Mouse (Mus musculus) layer of hippocampus, adult 2 months (tissue): ENCODE results near the gene Castor2. TPM values are rescaled to one million over a fixed set of nuclear protein-coding genes. Genes with fewer than 3 reads are reported as not detected.

Source experiments
- DNase-seq, 2 experiments: peaks; one replicate each; pipeline ENCODE4 v3.0.0; 2022; ENCODE audit warnings: low spot score in 2 of 2
- H3K27ac ChIP-seq: fragments of 200-600 bp; 2 replicates; pipeline ENCODE4 v1.8.1; 2022
- H3K4me3 ChIP-seq: fragments of 200-600 bp; 2 replicates; pipeline ENCODE4 v1.8.1; 2022; ENCODE audit warnings: mild to moderate bottlenecking
- CTCF ChIP-seq: fragments of 200-600 bp; conservative IDR thresholded peaks from 2 replicates; pipeline ENCODE4 v1.8.1; 2022; ENCODE audit warnings: antibody characterized with exemption, mild to moderate bottlenecking, moderate library complexity
- long read RNA-seq, 2 experiments: library from polyadenylated mRNA; stranded (forward); transcript quantifications; one replicate each; pipeline ENCODE4 v2.0.0; 2021; ENCODE audit warnings: borderline mapping rate in 2 of 2
- total RNA-seq, 2 experiments: library from RNA; stranded (reverse); gene quantifications; 2 replicates each; pipeline ENCODE4 v1.2.3; 2021

Castor2 gene
- 10 to 100 TPM; 67.5 to 69.4 TPM for total RNA-seq
- long read RNA-seq, experiment 1, full-length matches to known transcripts: 20 of 48 reads
- long read RNA-seq, experiment 1, partial matches to known transcripts: 1 of 48 reads
- long read RNA-seq, experiment 1, other reads (novel, unspliced or antisense): 27 of 48 reads
- long read RNA-seq, experiment 2, full-length matches to known transcripts: 35 of 74 reads
- long read RNA-seq, experiment 2, partial matches to known transcripts: 19 of 74 reads
- long read RNA-seq, experiment 2, other reads (novel, unspliced or antisense): 20 of 74 reads

DNA sequence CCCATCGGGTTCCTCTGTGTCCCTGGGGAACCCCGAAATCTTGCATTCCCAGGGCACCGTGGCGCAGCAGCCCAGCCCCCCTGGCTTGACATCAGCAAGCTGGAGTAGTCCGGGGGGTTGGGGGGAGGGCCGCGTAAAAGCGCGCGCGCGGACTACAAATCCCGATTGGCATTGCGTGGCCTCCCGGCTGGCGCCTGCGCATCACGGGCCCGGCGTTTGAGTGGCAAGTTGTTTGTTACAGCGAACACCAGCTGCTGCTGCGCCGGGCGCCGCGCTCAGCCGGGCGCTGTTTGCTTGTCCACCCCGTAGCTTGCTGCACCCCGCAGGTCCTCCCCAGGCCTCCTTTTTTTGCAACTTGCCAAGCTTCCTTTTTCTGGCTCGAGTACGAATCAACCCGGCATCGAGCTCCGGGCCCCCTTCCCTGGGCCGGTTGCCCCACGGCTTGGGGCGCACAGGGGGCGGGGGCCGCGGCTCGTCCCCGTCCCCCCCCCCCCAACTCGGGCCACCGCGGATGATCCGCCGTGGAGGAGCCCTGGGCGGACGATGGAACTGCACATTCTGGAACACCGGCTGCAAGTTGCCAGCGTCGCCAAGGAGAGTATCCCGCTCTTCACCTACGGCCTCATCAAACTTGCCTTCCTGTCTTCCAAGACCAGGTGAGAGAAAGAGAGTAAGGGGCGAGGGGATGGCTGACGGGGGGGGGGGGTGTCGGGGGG lies at the start of gene Castor2:
TSS of gene Castor2 (plus strand) at position 216 of the 716 bp plus-strand sequence.
- TF ChIP-seq CTCF: peak; percentile 21
- peak within 1 kb of the TSS; percentile 96 for H3K27ac ChIP-seq

DNA sequence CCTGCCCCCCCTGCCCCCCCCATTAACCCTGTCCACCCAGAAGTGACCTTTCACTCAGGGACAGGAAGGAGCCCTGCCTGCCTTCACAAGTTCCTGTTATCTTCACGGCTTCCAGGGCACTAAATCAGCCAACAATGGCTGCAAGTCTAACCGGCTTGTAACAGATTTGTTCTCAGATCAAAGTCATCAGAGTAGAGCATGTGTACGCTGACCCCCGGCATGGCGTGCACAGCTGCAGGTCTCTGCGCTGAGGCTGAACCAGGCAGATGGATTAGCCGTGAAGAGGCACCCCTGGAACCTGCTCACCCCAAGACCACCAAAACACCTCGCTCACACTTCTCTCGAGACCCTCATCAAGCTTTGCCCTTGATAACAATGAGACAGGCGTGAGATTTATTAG lies 48.8 kb upstream of the Castor2 start:
- no peak for DNase-seq
- no peak overlapping the region for H3K4me3 ChIP-seq
- no peak for TF ChIP-seq CTCF
- no peak overlapping the region for H3K27ac ChIP-seq

More for the DNA sequence above, at the start of gene Castor2:
- peak; percentile 96 to 97 for DNase-seq
- peak within 1 kb of the TSS; percentile 93 for H3K4me3 ChIP-seq

DNA sequence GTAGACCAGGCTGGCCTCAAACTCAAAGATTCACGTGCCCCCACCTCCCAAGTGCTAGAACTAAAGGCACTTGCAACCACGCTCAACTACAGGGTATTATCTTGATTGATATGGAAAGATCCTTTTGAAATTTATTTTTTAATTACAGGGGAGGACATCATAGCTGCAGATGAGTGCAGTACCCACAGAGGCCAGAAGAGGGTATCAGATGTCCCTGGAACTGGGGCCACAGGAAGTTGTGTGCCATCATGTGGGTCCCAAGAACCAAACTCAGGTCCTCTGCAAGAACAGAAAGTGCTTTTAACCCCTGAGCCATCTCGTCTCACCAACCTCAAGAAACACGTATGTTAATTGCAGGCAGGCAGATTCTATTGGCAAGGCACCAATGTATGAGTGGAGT lies 46.9 kb upstream of the Castor2 start:
- no peak for DNase-seq
- Histone ChIP-seq H3K27ac (no peak overlapping the region), H3K4me3 (no peak overlapping the region)
- peak; percentile 31; the same call in 1 of the 2 replicates for TF ChIP-seq CTCF

DNA sequence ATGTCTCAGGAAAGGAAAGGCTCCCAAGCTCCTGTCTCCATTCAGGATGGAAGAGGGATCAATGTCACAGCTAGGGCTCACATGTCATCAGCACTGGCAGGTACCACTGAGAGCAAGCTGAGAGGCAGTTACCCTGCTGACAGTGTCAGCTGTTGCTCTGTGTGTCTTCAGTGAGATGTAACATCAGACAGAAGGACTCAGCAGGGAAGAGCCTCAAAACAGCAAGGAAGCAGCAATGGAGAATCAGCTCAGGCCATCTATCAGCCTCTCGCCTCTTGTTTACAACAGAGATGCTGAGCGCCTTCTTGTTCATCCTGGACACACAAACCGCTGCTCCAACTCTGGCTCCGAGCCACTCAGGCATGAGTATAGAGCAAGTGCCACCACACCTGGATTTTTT lies 45.0 kb upstream of the Castor2 start:
- TF ChIP-seq CTCF: no peak

DNA sequence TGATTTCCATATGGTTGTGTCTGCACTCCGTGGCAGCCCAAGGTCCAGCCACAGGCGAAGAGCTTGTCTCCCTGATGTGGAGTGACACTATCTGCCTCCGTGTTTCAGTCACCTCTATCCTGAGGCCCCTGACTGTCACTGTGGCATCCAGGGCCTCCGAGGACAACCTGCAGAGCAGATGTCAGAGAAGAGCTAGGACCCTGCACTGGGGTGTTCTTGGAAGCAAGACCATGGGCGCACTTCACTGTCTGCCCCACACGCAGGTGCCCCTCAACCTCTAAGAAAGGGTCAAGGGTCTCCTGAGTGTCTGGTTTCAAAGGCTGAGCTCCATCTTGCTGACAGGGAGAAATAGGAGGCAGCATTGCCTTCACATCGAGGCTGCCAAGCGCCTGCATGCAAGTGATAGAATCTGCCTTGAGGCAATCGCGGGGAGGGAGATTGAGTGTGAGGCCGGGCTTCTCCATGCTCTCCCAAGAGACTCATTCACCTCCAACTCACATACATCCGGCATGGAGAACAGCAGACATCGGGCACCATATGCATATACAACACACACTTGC lies 40.6 kb upstream of the Castor2 start:
- no peak overlapping the region for H3K27ac ChIP-seq
- no peak overlapping the region for H3K4me3 ChIP-seq
- no peak for TF ChIP-seq CTCF
- DNase-seq: no peak

More for the DNA sequence above, 45.0 kb upstream of the Castor2 start:
- Histone ChIP-seq H3K27ac (no peak overlapping the region), H3K4me3 (no peak overlapping the region)
- DNase-seq: no peak

DNA sequence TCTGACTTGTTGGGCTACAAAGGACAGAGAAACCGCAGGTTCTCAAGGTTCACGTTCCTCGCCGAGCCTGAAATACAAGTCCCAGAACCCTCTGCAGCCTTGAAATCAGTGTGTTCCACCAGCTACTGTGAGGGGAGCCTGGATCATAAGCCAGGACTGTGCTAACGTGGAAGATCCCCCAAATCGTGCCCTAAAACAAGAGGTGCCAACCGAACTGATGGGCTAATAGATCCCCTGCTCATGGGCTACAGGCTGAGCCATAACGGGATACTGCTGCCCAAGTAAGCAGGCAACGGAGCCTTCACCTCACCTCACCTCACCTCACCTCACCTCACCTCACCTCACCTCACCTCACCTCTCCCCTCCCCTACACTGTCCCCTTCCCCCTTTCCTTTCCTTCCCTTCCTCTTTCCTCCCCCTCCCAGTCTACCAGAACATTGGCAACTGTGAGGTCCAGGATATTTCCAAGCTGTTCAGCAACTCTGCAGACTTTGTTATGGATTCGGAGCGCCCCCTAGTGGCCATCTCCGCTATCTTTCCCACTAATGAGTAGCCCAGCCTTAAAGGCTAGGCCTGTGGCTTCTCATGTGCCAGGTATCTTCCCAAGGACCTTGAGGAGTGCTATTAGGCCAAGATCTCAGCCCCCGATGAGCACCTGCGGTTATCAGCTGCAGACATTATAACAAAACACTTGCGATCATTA lies 36.0 kb upstream of the Castor2 start:
- no peak overlapping the region for H3K27ac ChIP-seq
- TF ChIP-seq CTCF: peak; percentile 84

DNA sequence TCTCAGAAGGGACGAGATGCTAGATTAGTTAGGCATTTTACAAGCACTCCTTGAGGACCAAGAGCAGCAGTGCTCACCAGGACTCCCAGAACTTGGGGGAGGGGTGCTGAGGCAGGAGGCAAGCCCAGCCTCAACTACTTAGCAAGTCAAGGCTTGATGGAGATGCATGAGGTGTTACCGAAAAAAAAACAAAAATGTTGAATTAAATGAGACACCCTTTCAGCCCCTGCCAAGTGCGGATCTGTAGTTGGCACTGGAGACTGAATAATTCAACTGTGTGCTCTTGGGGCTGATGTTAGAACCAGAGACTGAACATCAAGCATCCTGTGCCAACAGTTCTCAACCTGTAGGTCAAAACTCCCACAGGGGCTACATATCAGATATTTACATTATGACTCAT lies 33.2 kb upstream of the Castor2 start:
- H3K4me3 ChIP-seq: no peak overlapping the region
- no peak overlapping the region for H3K27ac ChIP-seq
- TF ChIP-seq CTCF: no peak
- no peak for DNase-seq

More for the DNA sequence above, 36.0 kb upstream of the Castor2 start:
- H3K4me3 ChIP-seq: no peak overlapping the region
- DNase-seq: peak; percentile 87 to 94

DNA sequence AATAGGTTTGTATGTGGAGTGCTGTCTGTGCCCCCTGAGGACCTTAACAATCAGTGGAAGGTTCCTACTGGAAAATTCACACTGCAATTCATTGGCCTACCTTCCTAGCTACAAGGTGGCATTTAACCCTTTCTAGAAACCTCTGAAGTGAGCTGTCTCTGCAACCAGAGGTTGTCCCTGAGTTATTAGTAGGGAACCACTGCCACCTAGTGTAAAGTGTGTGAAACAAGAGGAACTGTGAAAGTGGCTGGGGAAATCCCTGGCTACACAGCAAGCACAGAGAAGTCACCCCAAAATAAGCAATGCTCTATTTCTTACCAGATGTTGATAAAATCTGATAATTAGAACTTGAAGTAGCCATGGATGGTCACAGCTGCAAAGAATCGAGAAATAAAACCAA lies 31.6 kb upstream of the Castor2 start:
- DNase-seq: peak in 1 of 2 experiments; percentile 53
- H3K27ac ChIP-seq: no peak overlapping the region
- peak; percentile 86 for TF ChIP-seq CTCF

DNA sequence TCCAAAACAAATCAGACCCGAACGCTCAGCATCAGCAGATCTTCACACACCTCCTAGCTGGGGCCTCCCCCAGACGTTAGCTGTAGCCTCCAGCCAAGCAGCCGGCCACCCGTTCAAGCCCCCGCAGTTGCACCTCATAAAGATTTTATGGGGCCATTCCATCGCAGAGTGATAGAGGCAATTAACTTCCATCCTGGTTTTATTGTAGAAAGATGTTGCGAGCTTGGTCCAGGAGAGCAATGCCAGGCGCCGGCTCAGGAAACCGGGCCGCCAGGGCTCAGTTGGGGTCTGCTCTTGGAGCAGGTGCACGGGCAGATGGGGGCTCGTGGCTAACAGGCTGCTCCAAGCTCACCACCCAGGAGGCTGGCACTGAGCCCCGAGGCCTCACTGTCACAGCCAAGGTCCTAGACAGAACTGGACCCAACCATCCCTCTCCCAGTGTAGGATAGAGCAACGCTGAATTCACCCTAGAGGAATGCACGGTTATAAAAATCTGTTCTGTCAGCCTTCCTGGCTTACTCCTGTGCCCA lies 25.9 kb upstream of the Castor2 start:
- no peak overlapping the region for H3K4me3 ChIP-seq
- no peak overlapping the region for H3K27ac ChIP-seq
- no peak for TF ChIP-seq CTCF
- no peak for DNase-seq

More for the DNA sequence above, 31.6 kb upstream of the Castor2 start:
- no peak overlapping the region for H3K4me3 ChIP-seq

DNA sequence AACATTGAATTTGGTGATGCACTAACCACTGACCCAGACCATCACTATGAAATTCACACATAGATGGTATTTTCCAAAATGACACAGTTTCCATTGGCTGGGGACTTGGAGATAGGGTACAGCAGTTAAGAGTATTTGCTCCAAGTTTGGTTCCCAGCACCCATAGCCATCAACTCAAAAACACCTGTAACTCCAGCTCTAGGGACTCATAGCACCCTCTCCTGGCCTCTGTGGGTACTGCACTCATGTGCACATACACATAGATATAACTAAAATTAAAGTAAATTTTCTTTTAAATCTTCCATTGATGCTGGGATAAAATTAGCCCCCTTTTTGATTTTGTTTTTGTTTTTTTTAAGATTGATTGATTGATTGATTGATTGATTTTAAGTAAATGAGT lies 25.1 kb upstream of the Castor2 start:
- no peak for DNase-seq
- peak; percentile 61 for TF ChIP-seq CTCF
- Histone ChIP-seq H3K4me3 (no peak overlapping the region), H3K27ac (no peak overlapping the region)

DNA sequence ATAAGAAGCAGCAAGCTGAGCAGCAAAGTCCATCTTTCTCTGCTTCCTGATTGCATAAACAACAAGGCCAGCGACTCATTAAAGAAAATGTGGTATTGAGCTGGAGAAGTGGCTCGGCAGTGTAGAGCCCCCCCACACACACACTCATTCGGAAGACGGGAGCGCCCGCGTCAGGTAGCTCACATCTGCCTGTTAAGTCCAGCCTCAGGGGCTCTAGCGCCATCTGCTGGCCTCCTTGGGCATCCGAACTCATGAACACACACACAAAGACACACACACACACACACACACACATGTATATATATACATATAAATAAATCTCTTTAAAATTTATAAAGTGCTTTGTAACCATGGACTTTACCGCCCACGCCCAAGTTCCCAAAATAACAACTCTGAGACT lies 23.3 kb upstream of the Castor2 start:
- no peak for DNase-seq
- no peak for TF ChIP-seq CTCF
- no peak overlapping the region for H3K4me3 ChIP-seq

DNA sequence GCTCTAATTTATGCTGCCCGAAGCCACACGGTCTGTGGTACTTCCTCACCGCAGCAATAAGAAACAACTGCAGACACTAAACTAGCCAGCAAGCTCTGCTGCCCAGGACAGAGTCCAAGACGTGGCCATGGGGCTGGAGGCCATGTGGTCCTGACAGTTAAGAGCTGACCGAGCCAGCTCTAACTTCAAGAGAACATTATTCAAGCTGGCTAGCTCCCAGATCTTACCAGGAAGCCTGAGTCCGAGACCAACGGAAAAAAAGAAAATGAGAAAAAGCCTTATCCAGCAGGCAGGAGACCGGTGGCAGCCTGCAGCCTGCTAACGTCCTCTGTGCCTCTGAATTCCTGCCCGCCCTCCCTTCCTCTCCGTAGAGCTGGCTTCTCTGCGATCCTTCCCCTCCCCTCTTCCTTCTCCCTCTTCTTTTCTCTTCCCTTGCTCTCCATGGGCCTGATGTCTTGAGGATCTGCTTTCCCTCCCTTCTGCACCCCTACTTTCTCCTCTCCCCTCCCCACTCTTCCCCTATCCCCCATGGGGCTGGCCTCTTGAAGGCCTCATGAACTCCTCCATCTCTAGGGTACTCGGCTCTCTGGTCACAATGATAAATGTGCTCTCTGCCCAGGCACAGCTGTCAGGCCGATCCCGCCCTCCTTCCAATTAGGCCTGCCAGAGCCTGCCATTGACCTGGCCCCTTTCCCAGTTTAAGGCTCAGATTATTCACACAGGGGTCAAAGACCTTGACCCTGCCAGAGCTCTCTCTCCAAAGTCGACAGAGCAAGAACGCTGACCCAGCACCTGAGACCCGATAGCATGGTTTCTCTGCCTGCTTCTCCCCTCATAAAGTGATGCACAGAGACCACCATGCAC lies 18.6 kb upstream of the Castor2 start:
- H3K27ac ChIP-seq: no peak overlapping the region
- no peak for DNase-seq

More for the DNA sequence above, 23.3 kb upstream of the Castor2 start:
- H3K27ac ChIP-seq: no peak overlapping the region

More for the DNA sequence above, 18.6 kb upstream of the Castor2 start:
- no peak overlapping the region for H3K4me3 ChIP-seq
- TF ChIP-seq CTCF: no peak
